Mouse (Mus musculus) stomach, postnatal 0 days (tissue): ENCODE results near the gene Ccdc32. TPM values are rescaled to one million over a fixed set of nuclear protein-coding genes. Genes with fewer than 3 reads are reported as not detected.
"Not testable (repeated sequence)": the region's sequence is repeated elsewhere in the genome, so short reads cannot be mapped to it uniquely, and the experiment has no call there.

Experiments
- ATAC-seq: fragments of 200-750 bp; cut with Nextera tagmentation; 2 replicates; pipeline ENCODE4 v1.8.0; 2017; ENCODE audit not compliant: low FRiP score, low TSS enrichment
- DNase-seq: peaks from one replicate; pipeline ENCODE4 v3.0.0-alpha.2; 2016; ENCODE audit warnings: low spot score
- H3K27ac ChIP-seq: fragments of 300-500 bp; sonication (generic); replicated peaks from 2 replicates; pipeline ENCODE4 v1.5.1; 2014; ENCODE audit warnings: mild to moderate bottlenecking, control low read depth
- H3K27me3 ChIP-seq: fragments of 300-500 bp; sonication (generic); 2 replicates; pipeline ENCODE4 v1.6.1; 2014; ENCODE audit warnings: low read length; ENCODE audit not compliant: control insufficient read depth, insufficient read depth
- H3K36me3 ChIP-seq: fragments of 300-500 bp; sonication (generic); 2 replicates; pipeline ENCODE4 v1.6.1; 2014; ENCODE audit warnings: low read length, mixed read lengths; ENCODE audit not compliant: control insufficient read depth, insufficient read depth
- H3K4me1 ChIP-seq: fragments of 300-500 bp; sonication (generic); replicated peaks from 2 replicates; pipeline ENCODE4 v1.6.1; 2014; ENCODE audit warnings: antibody characterized with exemption; ENCODE audit not compliant: control insufficient read depth, insufficient read depth
- H3K4me2 ChIP-seq: fragments of 300-500 bp; sonication (generic); replicated peaks from 2 replicates; pipeline ENCODE4 v1.6.1; 2014; ENCODE audit warnings: low read depth, mild to moderate bottlenecking, control low read depth, moderate library complexity
- H3K4me3 ChIP-seq: fragments of 300-500 bp; sonication (generic); 2 replicates; pipeline ENCODE4 v1.5.1; 2014; ENCODE audit warnings: low read depth, low read length, control low read depth
- H3K9ac ChIP-seq: fragments of 300-500 bp; sonication (generic); 2 replicates; pipeline ENCODE4 v1.6.1; 2014; ENCODE audit warnings: mild to moderate bottlenecking, low read length, control low read depth, mixed read lengths
- H3K9me3 ChIP-seq: fragments of 300-500 bp; sonication (generic); 2 replicates; pipeline ENCODE4 v1.6.1; 2016; ENCODE audit warnings: low read length; ENCODE audit not compliant: control insufficient read depth
- CTCF ChIP-seq: IDR thresholded peaks from 2 replicates; pipeline ENCODE4 v1.5.1; 2016; ENCODE audit warnings: antibody characterized with exemption, low read depth, mild to moderate bottlenecking, moderate library complexity
- EP300 ChIP-seq: optimal IDR thresholded peaks from 2 replicates; pipeline ENCODE3; 2016; ENCODE audit warnings: antibody characterized with exemption
- WGBS: fragments of 180-500 bp; shearing (Covaris S2); extraction: QIAGEN DNeasy Blood & Tissue Kit; methylation state at CpG from one replicate; pipeline ENCODE4 v1.1.7; 2014; 5-methylcytosine and 5-hydroxymethylcytosine counted together
- polyA plus RNA-seq: library from polyadenylated mRNA; unstranded; fragments of >200 nt; fragmentation: Nextera tagmentation; extraction: Ambion mirVana; gene quantifications from 2 replicates; pipeline ENCODE4 v1.2.1, GENCODE M21; 2015

Gene Ccdc32
- polyA plus RNA-seq, 1 experiment from 2014 or later = 21.3 TPM

DNA sequence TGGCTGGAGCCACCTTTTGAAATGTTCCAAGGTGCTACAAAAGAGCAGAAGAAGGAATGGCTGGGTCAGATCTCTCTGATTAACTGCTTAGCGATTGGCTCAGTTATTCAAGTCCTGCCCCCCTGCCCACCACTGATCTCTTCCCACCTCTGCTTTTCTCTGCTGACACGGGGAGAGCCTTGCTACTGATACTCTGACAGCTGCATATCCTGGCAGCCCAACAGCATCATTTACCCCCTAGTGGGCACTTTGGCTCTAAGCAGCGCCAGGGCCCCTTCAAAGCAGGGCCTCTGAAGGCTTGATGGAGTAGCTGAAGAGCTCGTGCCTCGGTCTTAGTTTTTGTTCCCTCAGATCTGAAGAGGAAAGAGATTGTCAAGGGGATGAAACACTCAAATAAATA lies 10.1 kb downstream of the Ccdc32 start:
- no peaks in the 10 kb centered on the region for H3K4me1 ChIP-seq
- H3K36me3 ChIP-seq = peaks cover 11% of the 10 kb centered on the region; the same call in 1 of the 2 replicates
- no peak overlapping the region for H3K9ac ChIP-seq
- 27% methylated on average over 5 of the region's 5 CpGs for WGBS
- 0 out of 2 replicates have a peak, but pooled peaks have one; percentile 45 for ATAC-seq
- no peak for DNase-seq
- TF ChIP-seq CTCF (peak; percentile 53), EP300 (no peak)
- 0 out of 2 replicates have a peak overlapping the region, but pooled peaks have one; percentile 8 for H3K4me3 ChIP-seq
- no peaks in the 10 kb centered on the region for H3K9me3 ChIP-seq
- peak overlapping the region; percentile 81 for H3K27ac ChIP-seq
- no peaks in the 10 kb centered on the region for H3K27me3 ChIP-seq
- peak overlapping the region; percentile 39; the same call in 1 of the 2 replicates for H3K4me2 ChIP-seq

DNA sequence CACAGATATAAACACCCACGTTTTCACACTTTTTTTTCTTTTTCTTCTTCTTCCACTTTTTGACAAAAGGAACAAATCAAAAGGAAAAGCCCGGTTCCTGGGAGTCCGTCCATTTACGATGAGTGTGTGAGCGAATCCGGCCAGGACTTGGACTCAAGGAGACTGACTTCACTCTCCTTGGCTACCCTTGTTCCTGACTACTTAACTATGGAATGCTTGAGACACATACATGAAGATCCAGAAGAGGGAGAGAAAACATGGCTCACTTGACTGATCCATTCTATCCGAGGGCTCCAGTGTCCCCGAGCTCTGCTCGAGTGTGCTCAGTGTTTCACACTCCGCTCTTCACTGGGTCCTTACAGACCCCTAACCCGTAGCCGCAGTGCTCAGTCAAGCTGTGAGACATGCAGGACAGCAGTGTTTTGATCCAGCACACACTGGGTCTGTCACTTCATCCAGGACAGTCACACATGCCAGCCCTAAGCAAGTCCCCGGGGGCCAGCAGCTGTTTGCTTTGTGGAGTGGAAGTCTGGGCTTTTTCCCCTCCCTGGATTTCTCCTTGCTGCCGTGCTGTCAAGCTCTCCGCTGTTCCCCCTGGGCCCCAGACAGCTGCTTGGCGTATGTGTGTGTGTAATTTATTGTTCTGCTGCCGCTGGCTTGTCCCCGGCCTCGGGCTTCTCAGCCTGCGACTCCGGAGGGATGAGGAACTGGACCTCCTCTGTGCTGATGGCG lies 10.6 kb downstream of the Ccdc32 start:
- peak overlapping the region; percentile 81 for H3K27ac ChIP-seq
- no peak for TF ChIP-seq EP300
- no peak for TF ChIP-seq CTCF
- H3K36me3 ChIP-seq = peaks cover 11% of the 10 kb centered on the region; the same call in 1 of the 2 replicates
- DNase-seq (peak; percentile 38), ATAC-seq (peak; percentile 43; the same call in 1 of the 2 replicates)
- 41% methylated on average over 22 of the region's 22 CpGs for WGBS
- peak overlapping the region; percentile 39; the same call in 1 of the 2 replicates for H3K4me2 ChIP-seq
- no peaks in the 10 kb centered on the region for H3K9me3 ChIP-seq
- H3K4me3 ChIP-seq = 0 out of 2 replicates have a peak overlapping the region, but pooled peaks have one; percentile 8
- 0 out of 2 replicates have a peak overlapping the region, but pooled peaks have one; percentile 13 for H3K9ac ChIP-seq
- H3K4me1 ChIP-seq = no peaks in the 10 kb centered on the region
- no peaks in the 10 kb centered on the region for H3K27me3 ChIP-seq

DNA sequence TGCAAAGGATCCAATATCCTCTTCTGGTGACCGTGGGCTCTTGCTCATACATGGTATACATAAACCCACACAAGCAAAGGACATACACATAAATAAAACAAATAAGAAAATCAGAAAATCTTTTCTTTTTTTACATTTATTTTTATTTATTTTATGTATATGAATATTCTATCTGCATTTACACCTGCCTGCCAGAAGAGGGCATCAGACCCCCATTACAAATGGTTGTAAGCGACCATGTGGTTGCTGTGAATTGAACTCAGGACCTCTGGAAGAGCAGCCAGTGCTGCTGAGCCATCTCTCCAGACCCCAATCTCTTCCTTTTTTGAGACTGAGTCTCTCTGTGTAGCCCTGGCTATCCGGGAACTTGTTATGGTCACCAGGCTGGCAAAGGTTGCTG lies 11.5 kb downstream of the Ccdc32 start:
- Histone ChIP-seq H3K27me3 (no peaks in the 10 kb centered on the region), H3K36me3 (peaks cover 11% of the 10 kb centered on the region; the same call in 1 of the 2 replicates), H3K9ac (no peak overlapping the region), H3K4me1 (no peaks in the 10 kb centered on the region), H3K9me3 (no peaks in the 10 kb centered on the region), H3K4me2 (no peak overlapping the region), H3K27ac (no peak overlapping the region), H3K4me3 (no peak overlapping the region)
- 92% methylated on average over 3 of the region's 3 CpGs for WGBS
- ATAC-seq (no peak), DNase-seq (no peak)
- peak; percentile 56 for TF ChIP-seq CTCF
- TF ChIP-seq EP300 = no peak

DNA sequence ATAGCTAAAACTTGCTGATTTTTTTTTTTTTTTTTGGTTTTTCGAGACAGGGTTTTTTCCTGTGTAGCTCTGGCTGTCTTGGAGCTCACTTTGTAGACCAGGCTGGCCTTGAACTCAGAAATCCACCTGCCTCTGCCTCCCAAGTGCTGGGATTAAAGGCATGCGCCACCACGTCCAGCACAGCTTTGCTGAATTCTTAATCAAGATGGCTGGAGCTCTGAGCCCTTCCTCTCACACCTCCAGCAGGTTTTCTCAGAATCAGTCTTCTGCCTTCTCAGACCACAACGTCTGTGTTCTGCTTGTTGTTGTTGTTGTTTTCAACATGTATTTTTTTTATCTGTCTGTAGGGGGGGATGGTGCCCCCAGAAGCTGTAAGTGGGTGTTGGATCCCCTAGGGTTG lies 12.9 kb downstream of the Ccdc32 start:
- not testable (repeated sequence) for H3K27me3 ChIP-seq, ATAC-seq, H3K9me3 ChIP-seq, DNase-seq, H3K36me3 ChIP-seq, H3K9ac ChIP-seq, H3K4me1 ChIP-seq, H3K4me3 ChIP-seq, H3K27ac ChIP-seq, H3K4me2 ChIP-seq
- WGBS = 82% methylated on average over 4 of the region's 4 CpGs

DNA sequence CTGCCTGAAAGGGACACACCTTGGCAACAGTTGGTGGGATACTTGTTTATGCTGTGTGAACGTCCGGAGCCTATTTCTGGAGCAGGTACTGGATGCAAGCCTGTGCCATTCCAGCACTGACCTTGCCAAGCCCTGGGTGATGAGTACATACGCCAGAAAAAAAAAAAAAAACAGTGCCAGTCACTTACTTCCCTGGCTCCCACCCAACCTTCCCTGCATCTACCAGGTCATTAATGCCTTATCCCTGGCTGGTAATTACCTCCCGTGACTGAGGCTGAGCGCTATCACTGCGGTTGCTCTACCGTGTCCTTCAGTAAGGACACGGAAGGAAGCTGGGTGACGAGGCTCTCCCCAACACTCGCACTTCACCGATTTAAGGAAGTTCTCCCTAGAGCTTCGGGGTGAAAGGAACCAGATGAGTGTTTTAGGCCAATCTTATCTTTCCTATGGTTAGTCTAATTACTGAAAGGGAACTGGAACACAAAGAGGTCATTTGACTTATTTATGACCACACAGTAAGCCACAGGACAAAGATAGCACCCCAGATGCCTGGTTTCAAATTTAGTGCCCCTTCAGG lies 13.5 kb downstream of the Ccdc32 start:
- no peak overlapping the region for H3K9ac ChIP-seq
- ATAC-seq (no peak), DNase-seq (no peak)
- no peaks in the 10 kb centered on the region; the same call in 1 of the 2 replicates for H3K36me3 ChIP-seq
- H3K9me3 ChIP-seq = no peaks in the 10 kb centered on the region
- no peak for TF ChIP-seq CTCF
- TF ChIP-seq EP300 = no peak
- no peak overlapping the region for H3K27ac ChIP-seq
- H3K27me3 ChIP-seq = no peaks in the 10 kb centered on the region
- 76% methylated on average over 12 of the region's 12 CpGs for WGBS
- H3K4me2 ChIP-seq = no peak overlapping the region
- H3K4me3 ChIP-seq = no peak overlapping the region
- no peaks in the 10 kb centered on the region for H3K4me1 ChIP-seq

DNA sequence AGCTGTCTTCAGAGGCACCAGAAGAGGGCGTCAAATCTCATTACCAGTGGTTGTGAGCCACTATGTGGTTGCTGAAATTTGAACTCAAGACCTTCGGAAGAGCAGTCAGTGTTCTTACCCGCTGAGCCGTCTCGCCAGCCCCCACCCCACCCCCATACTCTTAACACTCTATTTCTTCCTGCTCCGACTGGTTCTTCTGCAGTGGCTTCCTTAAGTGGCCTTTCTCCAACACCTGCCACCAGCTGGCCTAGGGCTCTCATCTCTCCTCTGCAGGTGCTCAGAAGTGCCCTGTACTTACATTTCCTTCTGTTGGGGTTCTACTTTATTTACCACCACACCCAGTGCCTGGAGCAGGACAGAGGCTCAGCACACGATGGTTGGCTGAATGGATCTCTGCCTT lies 14.2 kb downstream of the Ccdc32 start:
- 74% methylated on average over 7 of the region's 7 CpGs for WGBS

More for the DNA sequence above, 14.2 kb downstream of the Ccdc32 start:
- H3K36me3 ChIP-seq = no peaks in the 10 kb centered on the region; the same call in 1 of the 2 replicates
- H3K27me3 ChIP-seq = no peaks in the 10 kb centered on the region
- no peaks in the 10 kb centered on the region for H3K9me3 ChIP-seq
- H3K4me1 ChIP-seq = no peaks in the 10 kb centered on the region
- no peak overlapping the region for H3K27ac ChIP-seq
- DNase-seq (no peak), ATAC-seq (no peak)
- TF ChIP-seq EP300 (no peak), CTCF (no peak)
- H3K4me3 ChIP-seq = no peak overlapping the region
- no peak overlapping the region for H3K9ac ChIP-seq
- H3K4me2 ChIP-seq = no peak overlapping the region
